ENCODE assay signal across 25 mouse cellular contexts in the genomic region with DNA sequence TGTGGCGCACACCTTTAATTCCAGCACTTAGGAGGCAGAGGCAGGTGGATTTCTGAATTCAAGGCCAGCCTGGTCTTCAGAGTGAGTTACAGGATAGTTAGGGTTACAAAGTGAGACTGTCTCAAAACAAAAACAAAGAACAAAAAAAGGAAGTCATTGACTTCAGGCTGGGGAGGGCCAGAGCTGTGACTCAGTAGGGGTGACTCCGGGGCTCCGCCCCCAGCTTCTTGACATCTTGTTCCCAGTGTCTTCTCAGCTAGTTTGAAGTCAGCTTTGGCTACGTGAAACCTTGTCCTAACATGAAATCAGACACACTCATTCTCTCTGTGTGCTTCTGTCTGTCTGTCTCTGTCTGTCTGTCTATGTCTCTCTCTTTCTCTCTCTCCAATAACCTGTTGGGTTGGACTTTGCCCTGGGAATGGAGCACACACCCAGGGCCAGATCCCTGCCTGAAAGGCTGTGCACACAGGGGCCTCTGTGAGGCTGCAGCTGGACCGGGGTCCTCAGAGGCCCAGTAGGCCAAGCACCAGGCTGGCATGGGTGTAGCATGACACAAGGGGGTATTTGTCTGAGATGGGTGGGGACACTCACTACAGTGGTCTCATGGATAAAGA. TPM values are rescaled to one million over a fixed set of nuclear protein-coding genes. Genes with fewer than 3 reads are reported as not detected.
DNase-seq lines count a peak whose midpoint lies in the region; ATAC-seq and TF ChIP-seq lines count a peak whose summit lies in the region.
"Had no signal": no experiment of that assay in that cellular context is flagged by ENCODE, and none has a peak within 500 bp of the region (broad histone marks: within the 10 kb centered on the region; RNA-seq: fewer than 3 reads in every experiment).

No protein-coding gene starts in this region.

- 76% methylated on average over 5 of the region's 5 CpGs for WGBS in stomach, embryonic 16.5 days
- WGBS in forebrain, postnatal 0 days = 89% methylated on average over 5 of the region's 5 CpGs

- H3K36me3 ChIP-seq in stomach, embryonic 16.5 days (ENCODE audit: control insufficient read depth, insufficient read depth, low read length) = no peaks in the 10 kb centered on the region
- H3K36me3 ChIP-seq in forebrain, postnatal 0 days (ENCODE audit: insufficient read depth) = peaks cover 62% of the 10 kb centered on the region
- H3K36me3 ChIP-seq: limb, embryonic 15.5 days had no signal

- H3K27me3 ChIP-seq in stomach, embryonic 16.5 days (ENCODE audit: control insufficient read depth, insufficient read depth, low read length) = no peaks in the 10 kb centered on the region
- no peaks in the 10 kb centered on the region for H3K27me3 ChIP-seq in forebrain, postnatal 0 days (ENCODE audit: insufficient read depth, low read length)
- H3K27me3 ChIP-seq: forebrain, embryonic 13.5 days; midbrain, embryonic 12.5 days; neural tube, embryonic 15.5 days had no signal

- no peak for TF ChIP-seq CTCF in forebrain, postnatal 0 days (IDR thresholded peaks at IDR 0.05; ENCODE audit: low read depth)

- H3K27ac ChIP-seq in stomach, embryonic 16.5 days (ENCODE audit: low read length) = peak overlapping the region; percentile 46; the same call in 1 of the 2 replicates
- no peak overlapping the region for H3K27ac ChIP-seq in forebrain, postnatal 0 days (ENCODE audit: low read depth, low read length)
- H3K27ac ChIP-seq: forebrain, embryonic 13.5 days; limb, embryonic 15.5 days; midbrain, embryonic 12.5 days; neural tube, embryonic 15.5 days had no signal

- no peak overlapping the region for H3K4me3 ChIP-seq in stomach, embryonic 16.5 days (replicated peaks; ENCODE audit: low read length)
- no peak overlapping the region for H3K4me3 ChIP-seq in forebrain, postnatal 0 days (ENCODE audit: low read depth, low read length)
- H3K4me3 ChIP-seq: forebrain, embryonic 13.5 days; limb, embryonic 15.5 days; midbrain, embryonic 12.5 days; myocyte; neural tube, embryonic 15.5 days had no signal

- no peak overlapping the region for H3K9ac ChIP-seq in stomach, embryonic 16.5 days (ENCODE audit: low read length)
- no peak overlapping the region for H3K9ac ChIP-seq in forebrain, postnatal 0 days
- H3K9ac ChIP-seq: forebrain, embryonic 13.5 days; limb, embryonic 15.5 days; midbrain, embryonic 12.5 days; neural tube, embryonic 15.5 days had no signal

- peak; percentile 30 for DNase-seq in lung, postnatal 36 days
- DNase-seq in lung, adult 18-20 months = no peak
- DNase-seq in cerebellum, adult 18-20 months = no peak
- DNase-seq in forebrain, postnatal 0 days = no peak
- DNase-seq: kidney, adult 18-20 months; kidney, postnatal 14 days; layer of hippocampus, adult 9-11 months; lung, postnatal 14 days; retina, postnatal 1 day; right cerebral cortex, postnatal 4 days; thymus, postnatal 25 days had no signal

- no peaks in the 10 kb centered on the region for H3K9me3 ChIP-seq in stomach, embryonic 16.5 days (replicated peaks; ENCODE audit: control insufficient read depth, low read length)
- H3K9me3 ChIP-seq in forebrain, postnatal 0 days (ENCODE audit: low read length) = no peaks in the 10 kb centered on the region
- H3K9me3 ChIP-seq: forebrain, embryonic 13.5 days; limb, embryonic 15.5 days; midbrain, embryonic 12.5 days; neural tube, embryonic 15.5 days had no signal

- H3K4me1 ChIP-seq in stomach, embryonic 16.5 days (ENCODE audit: control insufficient read depth, insufficient read depth, low read length) = no peaks in the 10 kb centered on the region
- no peaks in the 10 kb centered on the region for H3K4me1 ChIP-seq in forebrain, postnatal 0 days (ENCODE audit: insufficient read depth)
- H3K4me1 ChIP-seq: forebrain, embryonic 13.5 days; midbrain, embryonic 12.5 days had no signal

- ATAC-seq in granulocyte monocyte progenitor cell, adult 5-6 weeks (replicated peaks; ENCODE audit: poor library complexity, severe bottlenecking) = peak; percentile 82
- ATAC-seq in megakaryocyte, adult 5-6 weeks (ENCODE audit: poor library complexity, severe bottlenecking) = peak; percentile 85
- peak; percentile 74; the same call in 1 of the 2 replicates for ATAC-seq in stomach, embryonic 16.5 days (ENCODE audit: insufficient read depth, low FRiP score)
- no peak for ATAC-seq in frontal cortex, adult (ENCODE audit: low TSS enrichment)
- ATAC-seq in forebrain, postnatal 0 days = no peak
- ATAC-seq: forebrain, embryonic 13.5 days had no signal

- H3K4me2 ChIP-seq in stomach, embryonic 16.5 days (ENCODE audit: low read depth, low read length) = no peak overlapping the region
- no peak overlapping the region for H3K4me2 ChIP-seq in forebrain, postnatal 0 days (ENCODE audit: low read depth)
- H3K4me2 ChIP-seq: forebrain, embryonic 13.5 days; limb, embryonic 15.5 days; midbrain, embryonic 12.5 days; neural tube, embryonic 15.5 days had no signal

RNA-seq across cellular contexts. Expression of a gene that starts 9.1 kb away (rescaled TPM):
- total RNA-seq in granulocyte monocyte progenitor cell, adult 5-6 weeks (2014; fragmentation: Nextera tagmentation) = not detected in 2 replicates
- not detected in 2 replicates for total RNA-seq in granulocyte monocyte progenitor cell, adult 5-6 weeks (2017)
- not detected in 2 replicates for total RNA-seq in megakaryocyte, adult 5-6 weeks (2015)
- total RNA-seq in megakaryocyte, adult 5-6 weeks (2017) = not detected in 2 replicates
- 1.5 TPM in 2 replicates for polyA plus RNA-seq in stomach, embryonic 16.5 days (2015; fragmentation: Nextera tagmentation; extraction: Ambion mirVana)
- 163 and 170 TPM in 2 replicates for total RNA-seq in forebrain, postnatal 0 days (2014; rRNA removed)
- polyA plus RNA-seq in forebrain, postnatal 0 days (2015; fragmentation: Nextera tagmentation; extraction: Ambion mirVana) = 78.8 and 79.2 TPM in 2 replicates

RNA-seq across cellular contexts. Expression of a gene that starts 11.4 kb away (rescaled TPM):
- not detected in 2 replicates for total RNA-seq in granulocyte monocyte progenitor cell, adult 5-6 weeks (2014; fragmentation: Nextera tagmentation)
- total RNA-seq in granulocyte monocyte progenitor cell, adult 5-6 weeks (2017) = 0.13 TPM in 1 of 2 replicates, not detected in the other
- not detected in 2 replicates for total RNA-seq in megakaryocyte, adult 5-6 weeks (2015)
- total RNA-seq in megakaryocyte, adult 5-6 weeks (2017) = 0.16 and 0.26 TPM in 2 replicates
- polyA plus RNA-seq in stomach, embryonic 16.5 days (2015; fragmentation: Nextera tagmentation; extraction: Ambion mirVana) = 5.3 and 5.9 TPM in 2 replicates
- total RNA-seq in forebrain, postnatal 0 days (2014; rRNA removed) = 51.0 and 52.1 TPM in 2 replicates
- polyA plus RNA-seq in forebrain, postnatal 0 days (2015; fragmentation: Nextera tagmentation; extraction: Ambion mirVana) = 13.0 and 18.7 TPM in 2 replicates

RNA-seq across cellular contexts. Expression of a gene that starts 19.7 kb away (rescaled TPM):
- not detected in 2 replicates for total RNA-seq in granulocyte monocyte progenitor cell, adult 5-6 weeks (2014; fragmentation: Nextera tagmentation)
- total RNA-seq in granulocyte monocyte progenitor cell, adult 5-6 weeks (2017) = not detected in 2 replicates
- not detected in 2 replicates for total RNA-seq in megakaryocyte, adult 5-6 weeks (2015)
- not detected in 2 replicates for total RNA-seq in megakaryocyte, adult 5-6 weeks (2017)
- 0.57 TPM in 1 of 2 replicates, not detected in the other for polyA plus RNA-seq in stomach, embryonic 16.5 days (2015; fragmentation: Nextera tagmentation; extraction: Ambion mirVana)
- 0.08 TPM in 1 of 2 replicates, not detected in the other for total RNA-seq in forebrain, postnatal 0 days (2014; rRNA removed)
- polyA plus RNA-seq in forebrain, postnatal 0 days (2015; fragmentation: Nextera tagmentation; extraction: Ambion mirVana) = not detected in 2 replicates
- total RNA-seq: adrenal gland, postnatal 36 days; left cerebral cortex, postnatal 10 days had no signal
- polyA plus RNA-seq: forebrain, embryonic 13.5 days; hindbrain, embryonic 11.5 days; midbrain, embryonic 12.5 days had no signal

RNA-seq across cellular contexts. Expression of a gene that starts 31.2 kb away (rescaled TPM):
- 16.8 and 35.6 TPM in 2 replicates for total RNA-seq in granulocyte monocyte progenitor cell, adult 5-6 weeks (2014; fragmentation: Nextera tagmentation)
- 39.1 and 43.9 TPM in 2 replicates for total RNA-seq in granulocyte monocyte progenitor cell, adult 5-6 weeks (2017)
- 5.4 and 5.9 TPM in 2 replicates for total RNA-seq in megakaryocyte, adult 5-6 weeks (2015)
- 7.5 and 8.1 TPM in 2 replicates for total RNA-seq in megakaryocyte, adult 5-6 weeks (2017)
- 3.6 and 4.2 TPM in 2 replicates for polyA plus RNA-seq in stomach, embryonic 16.5 days (2015; fragmentation: Nextera tagmentation; extraction: Ambion mirVana)
- total RNA-seq in forebrain, postnatal 0 days (2014; rRNA removed) = 87.3 and 113 TPM in 2 replicates
- polyA plus RNA-seq in forebrain, postnatal 0 days (2015; fragmentation: Nextera tagmentation; extraction: Ambion mirVana) = 66.4 and 79.4 TPM in 2 replicates

RNA-seq across cellular contexts. Expression of a gene that starts 37.9 kb away (rescaled TPM):
- not detected in 2 replicates for total RNA-seq in granulocyte monocyte progenitor cell, adult 5-6 weeks (2014; fragmentation: Nextera tagmentation)
- not detected in 2 replicates for total RNA-seq in granulocyte monocyte progenitor cell, adult 5-6 weeks (2017)
- total RNA-seq in megakaryocyte, adult 5-6 weeks (2015) = not detected in 2 replicates
- not detected in 2 replicates for total RNA-seq in megakaryocyte, adult 5-6 weeks (2017)
- not detected in 2 replicates for polyA plus RNA-seq in stomach, embryonic 16.5 days (2015; fragmentation: Nextera tagmentation; extraction: Ambion mirVana)
- total RNA-seq in forebrain, postnatal 0 days (2014; rRNA removed) = not detected in 2 replicates
- 0.11 and 0.24 TPM in 2 replicates for polyA plus RNA-seq in forebrain, postnatal 0 days (2015; fragmentation: Nextera tagmentation; extraction: Ambion mirVana)
- total RNA-seq: adrenal gland, postnatal 36 days; heart, adult 8-10 months; left cerebral cortex, postnatal 10 days had no signal
- polyA plus RNA-seq: forebrain, embryonic 13.5 days; hindbrain, embryonic 11.5 days; limb, embryonic 15.5 days; liver, embryonic 16.5 days; midbrain, embryonic 12.5 days; neural tube, embryonic 15.5 days had no signal

Comparison
In these comparisons a context has a peak if more than half of its experiments do, and no peak if none do; other contexts are left out.
1. ATAC-seq: peak in granulocyte monocyte progenitor cell, adult 5-6 weeks (single experiment), megakaryocyte, adult 5-6 weeks (single experiment) and stomach, embryonic 16.5 days (single experiment); none in frontal cortex, adult (single experiment) and forebrain, postnatal 0 days (single experiment).
2. RNA of a gene that starts 9.1 kb away (total RNA-seq): 163 to 170 TPM in forebrain, postnatal 0 days; not detected in granulocyte monocyte progenitor cell, adult 5-6 weeks and not detected in megakaryocyte, adult 5-6 weeks; every median in the first group is over 100 times any median in the second.
3. RNA of a gene that starts 11.4 kb away (total RNA-seq): 51.0 to 52.1 TPM in forebrain, postnatal 0 days; 0.16 to 0.26 TPM in megakaryocyte, adult 5-6 weeks and 0.13 TPM in granulocyte monocyte progenitor cell, adult 5-6 weeks; every median in the first group is over 10 times any median in the second.